Mouse (Mus musculus) urinary bladder, postnatal 36 days (tissue): ENCODE results near the gene Fdxacb1.

Experiments used
- DNase-seq, 2 experiments: peaks; one replicate each; pipeline ENCODE4 v3.0.0; 2022; ENCODE audit warnings: low spot score in 2 of 2, mixed read lengths in 1 of 2

The Fdxacb1 gene

GRCm38 (mm10) chr9:50746214-50746677 is 21.8 kb upstream of the Fdxacb1 start, which contains the start of gene 2310030G06Rik:
Gene 2310030G06Rik, minus strand, starts transcription at chr9:50746536.
- peak in 1 of 2 experiments; percentile 44 for DNase-seq

GRCm38 (mm10) chr9:50750706-50751105 is 17.3 kb upstream of the Fdxacb1 start:
- no peak for DNase-seq

GRCm38 (mm10) chr9:50751323-50751722 is 16.7 kb upstream of the Fdxacb1 start, which contains the start of gene Cryab:
Gene Cryab, plus strand, starts transcription at chr9:50751325.
- DNase-seq: no peak

- no peak for DNase-seq
Observed at GRCm38 (mm10) chr9:50752054-50752602, 15.9 kb upstream of the Fdxacb1 start, which contains the start of gene Hspb2. Gene Hspb2, minus strand, starts transcription at chr9:50752354.

- peak; percentile 67 to 83 for DNase-seq
Observed at GRCm38 (mm10) chr9:50752784-50753615, 15.0 kb upstream of the Fdxacb1 start.

- DNase-seq: no peak
Observed at GRCm38 (mm10) chr9:50753947-50754346, 14.1 kb upstream of the Fdxacb1 start.

- DNase-seq: no peak
Observed at GRCm38 (mm10) chr9:50756711-50757110, 11.3 kb upstream of the Fdxacb1 start.

GRCm38 (mm10) chr9:50761520-50762243 is 6.4 kb upstream of the Fdxacb1 start:
- no peak for DNase-seq

GRCm38 (mm10) chr9:50763331-50763730 is 4.7 kb upstream of the Fdxacb1 start:
- no peak for DNase-seq

- peak in 1 of 2 experiments; percentile 5 for DNase-seq
Observed at GRCm38 (mm10) chr9:50767531-50768106, 417 bp upstream of the Fdxacb1 start.

GRCm38 (mm10) chr9:50770011-50770410 is 2.0 kb downstream of the Fdxacb1 start:
- no peak for DNase-seq

- DNase-seq: no peak
Observed at GRCm38 (mm10) chr9:50774026-50774462, 6.0 kb downstream of the Fdxacb1 start.

GRCm38 (mm10) chr9:50774991-50775612 is 7.1 kb downstream of the Fdxacb1 start, which contains the start of the genes Alg9 and 1110032A03Rik:
Gene Alg9, plus strand, starts transcription at chr9:50775019.
Gene 1110032A03Rik, minus strand, starts transcription at chr9:50775520.
- peak; percentile 89 for DNase-seq

- DNase-seq: no peak
Observed at GRCm38 (mm10) chr9:50775662-50776126, 7.7 kb downstream of the Fdxacb1 start.

GRCm38 (mm10) chr9:50776162-50776760 is 8.2 kb downstream of the Fdxacb1 start:
- no peak for DNase-seq

GRCm38 (mm10) chr9:50782155-50782554 is 14.1 kb downstream of the Fdxacb1 start:
- no peak for DNase-seq

GRCm38 (mm10) chr9:50795266-50795665 is 27.2 kb downstream of the Fdxacb1 start:
- DNase-seq: no peak

GRCm38 (mm10) chr9:50796776-50797175 is 28.7 kb downstream of the Fdxacb1 start:
- DNase-seq: no peak

- no peak for DNase-seq
Observed at GRCm38 (mm10) chr9:50797641-50798040, 29.6 kb downstream of the Fdxacb1 start.

- DNase-seq: peak in 1 of 2 experiments; percentile 59
Observed at GRCm38 (mm10) chr9:50798368-50798767, 30.3 kb downstream of the Fdxacb1 start.
